Mouse (Mus musculus): ENCODE measurements around the gene Cadps2. TPM values are rescaled to one million over a fixed set of nuclear protein-coding genes. Genes with fewer than 3 reads are reported as not detected.

Cadps2 gene
- polyA plus RNA-seq, 1 experiment from 2014 or later: 6.2 TPM

- Histone ChIP-seq H3K9ac (replicated peaks; ENCODE audit: low read length) (no peak overlapping the region), H3K9me3 (ENCODE audit: low read length) (no peaks in the 10 kb centered on the region), H3K27me3 (ENCODE audit: insufficient read depth, low read length) (peaks cover 90% of the 10 kb centered on the region), H3K4me1 (ENCODE audit: insufficient read depth, low read length) (peaks cover 19% of the 10 kb centered on the region; the same call in 1 of the 2 replicates), H3K36me3 (ENCODE audit: insufficient read depth, low read length) (no peaks in the 10 kb centered on the region), H3K4me2 (replicated peaks; ENCODE audit: low read depth, low read length) (0 out of 2 replicates have a peak overlapping the region, but pooled peaks have one; percentile 33), H3K4me3 (ENCODE audit: low read length) (peak overlapping the region; percentile 25; the same call in 1 of the 2 replicates), H3K27ac (ENCODE audit: low read length) (no peak overlapping the region)
- under 1% methylated on average over 23 of the region's 23 CpGs for WGBS
- no peak for ATAC-seq (ENCODE audit: low FRiP score, low TSS enrichment)
Observed at GRCm38 (mm10) chr6:23246790-23247511, 592.3 kb downstream of the Cadps2 start.

DNA sequence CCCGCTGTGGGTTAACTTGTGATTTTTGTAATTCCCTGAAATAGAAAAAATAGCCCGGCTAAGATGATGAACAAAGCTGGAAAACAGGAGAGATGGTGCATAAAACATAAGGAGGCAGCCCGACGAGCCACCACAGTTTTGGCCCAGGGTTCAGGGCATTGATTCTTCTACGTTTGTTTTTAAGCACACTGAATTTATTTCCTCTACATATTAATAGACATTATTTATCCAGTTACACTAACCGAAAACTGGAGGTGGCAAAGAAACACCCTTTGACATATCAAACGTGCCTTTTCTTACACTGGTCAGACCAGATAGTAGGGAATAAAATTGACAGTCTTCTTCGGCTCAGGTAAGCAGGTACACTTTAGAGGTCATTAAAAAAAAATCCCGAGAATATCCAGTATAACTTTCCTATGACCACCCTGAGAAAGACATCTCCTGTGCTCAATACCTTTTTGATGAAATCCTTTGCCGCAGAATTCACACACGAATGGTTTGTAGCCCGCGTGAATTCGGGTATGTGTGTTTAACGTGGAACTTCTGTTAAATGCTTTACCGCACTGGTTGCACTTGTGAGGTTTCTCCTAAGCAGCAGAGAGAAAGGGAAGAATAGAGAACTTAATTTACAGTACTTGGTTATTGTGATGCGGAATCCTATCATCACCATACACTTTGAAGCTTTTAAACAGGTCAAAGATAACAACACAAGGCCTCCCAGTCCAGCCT lies 593.0 kb downstream of the Cadps2 start:
- H3K27me3 ChIP-seq (ENCODE audit: insufficient read depth, low read length): peaks cover 92% of the 10 kb centered on the region
- no peaks in the 10 kb centered on the region for H3K9me3 ChIP-seq (ENCODE audit: low read length)
- H3K4me1 ChIP-seq (ENCODE audit: insufficient read depth, low read length): peaks cover 19% of the 10 kb centered on the region; the same call in 1 of the 2 replicates
- no peaks in the 10 kb centered on the region for H3K36me3 ChIP-seq (ENCODE audit: insufficient read depth, low read length)
- H3K4me2 ChIP-seq (replicated peaks; ENCODE audit: low read depth, low read length): no peak overlapping the region
- no peak for ATAC-seq (ENCODE audit: low FRiP score, low TSS enrichment)
- H3K27ac ChIP-seq (ENCODE audit: low read length): no peak overlapping the region
- no peak overlapping the region for H3K4me3 ChIP-seq (ENCODE audit: low read length)
- no peak overlapping the region for H3K9ac ChIP-seq (replicated peaks; ENCODE audit: low read length)
- 3% methylated on average over 17 of the region's 17 CpGs for WGBS

- H3K9ac ChIP-seq (replicated peaks; ENCODE audit: low read length): no peak overlapping the region
Observed at GRCm38 (mm10) chr6:23245545-23246011, 593.6 kb downstream of the Cadps2 start.

GRCm38 (mm10) chr6:23245121-23245520 lies 594.1 kb downstream of the Cadps2 start:
- H3K36me3 ChIP-seq (ENCODE audit: insufficient read depth, low read length): no peaks in the 10 kb centered on the region
- ATAC-seq (ENCODE audit: low FRiP score, low TSS enrichment): no peak
- WGBS: 15% methylated on average over 9 of the region's 9 CpGs
- H3K4me2 ChIP-seq (replicated peaks; ENCODE audit: low read depth, low read length): no peak overlapping the region
- peaks cover 94% of the 10 kb centered on the region for H3K27me3 ChIP-seq (ENCODE audit: insufficient read depth, low read length)
- peaks cover 19% of the 10 kb centered on the region; the same call in 1 of the 2 replicates for H3K4me1 ChIP-seq (ENCODE audit: insufficient read depth, low read length)
- no peak overlapping the region for H3K4me3 ChIP-seq (ENCODE audit: low read length)
- no peaks in the 10 kb centered on the region for H3K9me3 ChIP-seq (ENCODE audit: low read length)
- no peak overlapping the region for H3K9ac ChIP-seq (replicated peaks; ENCODE audit: low read length)
- no peak overlapping the region for H3K27ac ChIP-seq (ENCODE audit: low read length)

More at GRCm38 (mm10) chr6:23245545-23246011, 593.6 kb downstream of the Cadps2 start:
- peaks cover 95% of the 10 kb centered on the region for H3K27me3 ChIP-seq (ENCODE audit: insufficient read depth, low read length)
- no peaks in the 10 kb centered on the region for H3K36me3 ChIP-seq (ENCODE audit: insufficient read depth, low read length)
- no peak overlapping the region for H3K4me2 ChIP-seq (replicated peaks; ENCODE audit: low read depth, low read length)
- H3K4me1 ChIP-seq (ENCODE audit: insufficient read depth, low read length): peaks cover 19% of the 10 kb centered on the region; the same call in 1 of the 2 replicates
- H3K27ac ChIP-seq (ENCODE audit: low read length): no peak overlapping the region
- no peak overlapping the region for H3K4me3 ChIP-seq (ENCODE audit: low read length)
- no peaks in the 10 kb centered on the region for H3K9me3 ChIP-seq (ENCODE audit: low read length)
- no peak for ATAC-seq (ENCODE audit: low FRiP score, low TSS enrichment)
- WGBS: 1% methylated on average over 23 of the region's 23 CpGs

- H3K27ac ChIP-seq (ENCODE audit: low read length): no peak overlapping the region
- peaks cover 15% of the 10 kb centered on the region; the same call in 1 of the 2 replicates for H3K4me1 ChIP-seq (ENCODE audit: insufficient read depth, low read length)
- no peaks in the 10 kb centered on the region for H3K36me3 ChIP-seq (ENCODE audit: insufficient read depth, low read length)
- H3K4me3 ChIP-seq (ENCODE audit: low read length): no peak overlapping the region
- no peak overlapping the region for H3K4me2 ChIP-seq (replicated peaks; ENCODE audit: low read depth, low read length)
- ATAC-seq (ENCODE audit: low FRiP score, low TSS enrichment): no peak
- H3K9ac ChIP-seq (replicated peaks; ENCODE audit: low read length): no peak overlapping the region
- peaks cover 84% of the 10 kb centered on the region for H3K27me3 ChIP-seq (ENCODE audit: insufficient read depth, low read length)
- WGBS: 1% methylated on average over 15 of the region's 15 CpGs
- H3K9me3 ChIP-seq (ENCODE audit: low read length): no peaks in the 10 kb centered on the region
Observed at GRCm38 (mm10) chr6:23243821-23244760, 595.1 kb downstream of the Cadps2 start.

Other genes starting within 250 kb of the Cadps2 start
- gene Rnf133, start 189.1 kb downstream of the Cadps2 start, polyA plus RNA-seq (2015; fragmentation: Nextera tagmentation; extraction: Ambion mirVana): not detected in 2 replicates
- gene Rnf148, start 184.3 kb downstream of the Cadps2 start, polyA plus RNA-seq (2015; fragmentation: Nextera tagmentation; extraction: Ambion mirVana): 0.14 TPM in 1 of 2 replicates, not detected in the other
- gene Tas2r118, start 130.6 kb upstream of the Cadps2 start, polyA plus RNA-seq (2015; fragmentation: Nextera tagmentation; extraction: Ambion mirVana): not detected in 2 replicates

Data from kidney, embryonic 16.5 days (tissue).